Mouse (Mus musculus) hindbrain, embryonic 15.5 days (tissue): ENCODE measurements around the gene Trappc12. TPM values are rescaled to one million over a fixed set of nuclear protein-coding genes. Genes with fewer than 3 reads are reported as not detected.

Experiments
- ATAC-seq: fragments of 200-750 bp; cut with Nextera tagmentation; 2 replicates; pipeline ENCODE4 v1.8.0; 2017; ENCODE audit warnings: low read depth, moderate number of reproducible peaks, moderate TSS enrichment; ENCODE audit not compliant: low FRiP score
- H3K27ac ChIP-seq: fragments of 300-500 bp; sonication (generic); replicated peaks from 2 replicates; pipeline ENCODE4 v1.5.1; 2015; ENCODE audit warnings: mild to moderate bottlenecking, inconsistent platforms
- H3K27me3 ChIP-seq: fragments of 300-500 bp; sonication (generic); 2 replicates; pipeline ENCODE4 v1.6.1; 2015; ENCODE audit warnings: control low read depth, inconsistent platforms
- H3K36me3 ChIP-seq: fragments of 300-500 bp; sonication (generic); 2 replicates; pipeline ENCODE4 v1.6.1; 2015; ENCODE audit warnings: control low read depth, inconsistent platforms
- H3K4me1 ChIP-seq: fragments of 300-500 bp; sonication (generic); replicated peaks from 2 replicates; pipeline ENCODE4 v1.6.1; 2015; ENCODE audit warnings: control low read depth, inconsistent platforms
- H3K4me2 ChIP-seq: fragments of 300-500 bp; sonication (generic); 2 replicates; pipeline ENCODE4 v1.6.1; 2015; ENCODE audit warnings: moderate library complexity, mild to moderate bottlenecking, inconsistent platforms
- H3K4me3 ChIP-seq: fragments of 300-500 bp; sonication (generic); 2 replicates; pipeline ENCODE4 v1.5.1; 2015; ENCODE audit warnings: mild to moderate bottlenecking, inconsistent platforms
- H3K9ac ChIP-seq: fragments of 300-500 bp; sonication (generic); 2 replicates; pipeline ENCODE4 v1.6.1; 2015; ENCODE audit warnings: inconsistent platforms
- H3K9me3 ChIP-seq: fragments of 300-500 bp; sonication (generic); 2 replicates; pipeline ENCODE4 v1.6.1; 2016; ENCODE audit warnings: control low read depth, inconsistent platforms
- WGBS: fragments of 180-500 bp; shearing (Covaris S2); methylation state at CpG from one replicate; pipeline ENCODE4 v1.1.7; 2015; 5-methylcytosine and 5-hydroxymethylcytosine counted together
- microRNA-seq: library from miRNA; unstranded; fragments of <30 nt; microRNA quantifications from one replicate; pipeline ENCODE4, GENCODE M21; 2016
- polyA plus RNA-seq: library from polyadenylated mRNA; unstranded; fragments of >200 nt; fragmentation: Nextera tagmentation; extraction: Ambion mirVana; gene quantifications from 2 replicates; pipeline ENCODE4 v1.2.1, GENCODE M21; 2015

Trappc12 gene
- polyA plus RNA-seq, 1 experiment from 2014 or later: 43.1 TPM

DNA sequence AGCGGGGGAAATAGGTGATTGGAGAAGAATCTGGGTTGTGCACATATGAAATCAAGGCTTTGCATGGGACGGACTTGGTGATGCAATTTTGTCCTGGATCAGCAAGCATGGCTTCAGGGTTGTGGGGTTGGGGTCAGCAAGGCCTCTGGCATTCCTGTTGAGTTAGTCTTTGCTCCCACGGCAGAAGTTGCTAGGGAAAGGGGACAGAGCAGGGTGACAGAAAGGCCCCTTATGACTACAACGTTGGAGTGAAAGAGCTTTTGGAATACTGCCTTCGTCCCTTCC lies 74.4 kb downstream of the Trappc12 start:
- Histone ChIP-seq H3K4me2 (peak overlapping the region; percentile 58), H3K27me3 (no peaks in the 10 kb centered on the region), H3K9me3 (no peaks in the 10 kb centered on the region), H3K4me3 (peak overlapping the region; percentile 48), H3K4me1 (peaks cover 14% of the 10 kb centered on the region), H3K9ac (peak overlapping the region; percentile 56), H3K27ac (peak overlapping the region; percentile 93), H3K36me3 (no peaks in the 10 kb centered on the region)
- ATAC-seq: no peak
- WGBS: 65% methylated on average over 5 of the region's 5 CpGs

- ATAC-seq: peak; percentile 98
- no peaks in the 10 kb centered on the region for H3K9me3 ChIP-seq
- no peaks in the 10 kb centered on the region for H3K27me3 ChIP-seq
- 2% methylated on average over 52 of the region's 53 CpGs for WGBS
- peaks cover 14% of the 10 kb centered on the region for H3K4me1 ChIP-seq
- H3K4me2 ChIP-seq: peak within 1 kb of the TSS; percentile 58
- H3K4me3 ChIP-seq: peak within 1 kb of the TSS; percentile 48
- H3K27ac ChIP-seq: peak within 1 kb of the TSS; percentile 93
- no peaks in the 10 kb centered on the region for H3K36me3 ChIP-seq
- peak within 1 kb of the TSS; percentile 56 for H3K9ac ChIP-seq
Observed at GRCm38 (mm10) chr12:28675121-28675924, 74.9 kb downstream of the Trappc12 start, which contains the start of gene Adi1. Gene Adi1, plus strand, starts transcription at chr12:28675231.

GRCm38 (mm10) chr12:28674038-28674720 lies 76.1 kb downstream of the Trappc12 start:
- Histone ChIP-seq H3K36me3 (no peaks in the 10 kb centered on the region), H3K27ac (peak overlapping the region; percentile 93), H3K9ac (peak overlapping the region; percentile 56; the same call in 1 of the 2 replicates), H3K27me3 (no peaks in the 10 kb centered on the region), H3K4me3 (peak overlapping the region; percentile 48), H3K4me2 (peak overlapping the region; percentile 58), H3K4me1 (peaks cover 14% of the 10 kb centered on the region), H3K9me3 (no peaks in the 10 kb centered on the region)
- 85% methylated on average over 10 of the region's 10 CpGs for WGBS
- no peak for ATAC-seq

GRCm38 (mm10) chr12:28667287-28667686 lies 83.0 kb downstream of the Trappc12 start:
- Histone ChIP-seq H3K4me2 (no peak overlapping the region), H3K27ac (no peak overlapping the region), H3K27me3 (no peaks in the 10 kb centered on the region), H3K4me3 (no peak overlapping the region), H3K9me3 (no peaks in the 10 kb centered on the region), H3K36me3 (no peaks in the 10 kb centered on the region), H3K9ac (no peak overlapping the region), H3K4me1 (no peaks in the 10 kb centered on the region)
- WGBS: 50% methylated on average over 8 of the region's 8 CpGs
- ATAC-seq: no peak

DNA sequence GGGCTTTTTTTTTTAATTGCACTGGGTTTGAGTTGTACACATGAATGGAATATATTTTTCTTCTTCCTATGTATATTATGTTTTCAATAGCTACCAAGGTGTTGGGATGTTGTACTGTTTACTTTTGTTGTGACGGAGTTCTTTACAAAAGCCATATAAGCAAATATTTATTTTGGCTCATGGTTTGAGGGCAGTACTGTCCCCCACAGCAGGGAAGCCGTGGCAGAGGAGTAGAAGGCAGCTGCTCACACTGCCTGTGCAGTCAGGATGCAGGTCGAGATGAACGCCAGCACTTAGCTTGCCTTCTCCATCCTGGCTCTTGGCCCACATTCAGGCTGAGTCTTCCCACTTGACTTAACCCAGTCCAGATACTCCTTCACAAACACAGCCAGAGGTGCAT lies 83.5 kb downstream of the Trappc12 start:
- WGBS: 72% methylated on average over 4 of the region's 4 CpGs
- H3K4me3 ChIP-seq: no peak overlapping the region

GRCm38 (mm10) chr12:28662628-28663027 lies 87.6 kb downstream of the Trappc12 start:
- Histone ChIP-seq H3K27ac (no peak overlapping the region), H3K4me3 (no peak overlapping the region), H3K4me2 (no peak overlapping the region), H3K36me3 (peaks cover 27% of the 10 kb centered on the region), H3K9ac (no peak overlapping the region), H3K9me3 (no peaks in the 10 kb centered on the region), H3K27me3 (no peaks in the 10 kb centered on the region), H3K4me1 (no peaks in the 10 kb centered on the region)
- 84% methylated on average over 4 of the region's 4 CpGs for WGBS
- no peak for ATAC-seq

More for the DNA sequence above, 83.5 kb downstream of the Trappc12 start:
- H3K27ac ChIP-seq: no peak overlapping the region
- H3K27me3 ChIP-seq: no peaks in the 10 kb centered on the region
- H3K4me2 ChIP-seq: no peak overlapping the region
- H3K4me1 ChIP-seq: no peaks in the 10 kb centered on the region
- no peak overlapping the region for H3K9ac ChIP-seq
- H3K36me3 ChIP-seq: no peaks in the 10 kb centered on the region
- no peaks in the 10 kb centered on the region for H3K9me3 ChIP-seq
- no peak for ATAC-seq

DNA sequence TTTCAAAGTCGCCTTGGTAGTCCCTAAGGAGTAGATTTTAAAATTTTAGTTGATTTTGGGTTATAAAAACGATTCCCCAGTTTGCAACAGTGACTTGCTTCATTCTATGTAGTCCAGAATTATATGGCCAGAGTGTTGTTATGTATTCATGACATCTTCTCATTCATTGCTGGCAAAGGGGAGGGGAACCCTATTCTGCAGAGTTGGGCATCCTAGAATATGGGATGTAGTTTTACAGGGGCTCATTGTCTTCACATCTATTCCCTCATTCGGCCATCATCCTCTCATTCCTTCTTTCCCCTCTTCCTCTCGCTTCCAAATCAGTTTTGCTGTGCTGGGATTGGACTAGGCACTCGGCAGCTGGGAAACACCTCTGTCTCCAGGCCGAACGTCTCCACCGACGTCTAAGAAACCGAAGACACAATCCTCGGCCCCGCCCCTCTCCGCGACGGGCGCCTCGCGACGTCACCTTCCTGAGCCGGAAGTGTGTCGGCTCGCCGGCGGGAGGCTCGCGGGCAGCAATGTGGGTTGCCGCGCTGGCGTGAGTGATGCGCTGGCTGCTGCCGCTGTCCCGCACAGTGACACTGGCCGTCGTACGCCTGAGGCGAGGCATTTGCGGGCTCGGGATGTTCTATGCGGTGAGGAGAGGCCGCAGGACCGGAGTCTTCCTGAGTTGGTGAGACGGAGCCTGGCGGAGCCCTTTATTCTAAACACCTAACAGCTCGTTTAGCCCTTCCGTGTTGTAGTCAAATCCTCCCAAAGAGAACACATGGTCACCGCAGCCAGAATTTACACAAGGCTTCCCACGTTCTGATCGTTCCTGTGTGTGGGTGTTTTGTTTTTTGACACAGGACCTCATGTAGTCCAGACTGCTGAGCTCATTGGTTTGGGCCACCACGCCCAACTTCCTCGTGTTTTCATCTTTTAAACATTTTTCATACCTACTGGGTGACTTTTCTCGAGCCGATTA lies 100.8 kb downstream of the Trappc12 start, which contains the start of gene Rnaseh1:
Gene Rnaseh1, plus strand, starts transcription at position 462 of the 970 bp plus-strand sequence.
- Histone ChIP-seq H3K9me3 (no peaks in the 10 kb centered on the region), H3K4me3 (peak within 1 kb of the TSS; percentile 80), H3K4me2 (peak within 1 kb of the TSS; percentile 71), H3K36me3 (0 out of 2 replicates have a peak, but pooled peaks cover 1% of the 10 kb centered on the region), H3K9ac (peak within 1 kb of the TSS; percentile 68), H3K4me1 (peaks cover 18% of the 10 kb centered on the region), H3K27me3 (0 out of 2 replicates have a peak, but pooled peaks cover 5% of the 10 kb centered on the region), H3K27ac (peak within 1 kb of the TSS; percentile 85)
- WGBS: 2% methylated on average over 52 of the region's 52 CpGs
- ATAC-seq: peak; percentile 96

Small RNA genes within 50 kb of the gene (microRNA-seq; reads per million reads assigned to microRNA genes)
- not detected for gene Mir6937

Other genes with a start within 250 kb of the Trappc12 start
- 0.10 TPM in 1 of 2 replicates, not detected in the other for gene Dcdc2c, start 198.1 kb downstream of the Trappc12 start, polyA plus RNA-seq
- gene Allc, start 167.9 kb downstream of the Trappc12 start, polyA plus RNA-seq: 0.10 TPM in 1 of 2 replicates, not detected in the other
- 1.2 and 1.9 TPM in 2 replicates for gene Colec11, start 127.1 kb downstream of the Trappc12 start, polyA plus RNA-seq
- gene Rps7, start 114.5 kb downstream of the Trappc12 start, polyA plus RNA-seq: 389 and 432 TPM in 2 replicates
- 20.5 and 25.2 TPM in 2 replicates for gene Rnaseh1, start 100.9 kb downstream of the Trappc12 start, polyA plus RNA-seq
- gene Adi1, start 75.2 kb downstream of the Trappc12 start, polyA plus RNA-seq: 29.4 and 30.0 TPM in 2 replicates
- gene Eipr1, start 1.3 kb upstream of the Trappc12 start, polyA plus RNA-seq: 70.9 and 71.8 TPM in 2 replicates